Mouse (Mus musculus) limb, embryonic 11.5 days (tissue): ENCODE data around the gene Slc12a8. TPM values are rescaled to one million over a fixed set of nuclear protein-coding genes. Genes with fewer than 3 reads are reported as not detected.

Source experiments
- ATAC-seq: fragments of 200-750 bp; cut with Nextera tagmentation; 2 replicates; pipeline ENCODE4 v1.8.0; 2017; ENCODE audit warnings: low read depth; ENCODE audit not compliant: insufficient number of reproducible peaks, low FRiP score, low TSS enrichment
- DNase-seq: peaks from one replicate; pipeline ENCODE4 v3.0.0-alpha.2; 2015; ENCODE audit warnings: low spot score
- H3K27ac ChIP-seq: fragments of 300-500 bp; sonication (generic); replicated peaks from 2 replicates; pipeline ENCODE4 v1.5.1; 2014; ENCODE audit warnings: low read depth, mild to moderate bottlenecking, low read length
- H3K27me3 ChIP-seq: fragments of 300-500 bp; sonication (generic); 2 replicates; pipeline ENCODE4 v1.6.1; 2014; ENCODE audit warnings: mild to moderate bottlenecking, low read length, mixed read lengths; ENCODE audit not compliant: control insufficient read depth, insufficient read depth
- H3K36me3 ChIP-seq: fragments of 300-500 bp; sonication (generic); 2 replicates; pipeline ENCODE4 v1.6.1; 2014; ENCODE audit warnings: mild to moderate bottlenecking, low read length, moderate library complexity, mixed read lengths; ENCODE audit not compliant: control insufficient read depth, insufficient read depth
- H3K4me1 ChIP-seq: fragments of 300-500 bp; sonication (generic); 2 replicates; pipeline ENCODE4 v1.6.1; 2014; ENCODE audit warnings: low read length, mixed read lengths; ENCODE audit not compliant: control insufficient read depth, insufficient read depth
- H3K4me2 ChIP-seq: fragments of 300-500 bp; sonication (generic); 2 replicates; pipeline ENCODE4 v1.6.1; 2014; ENCODE audit warnings: low read depth, mild to moderate bottlenecking, moderate library complexity; ENCODE audit not compliant: severe bottlenecking
- H3K4me3 ChIP-seq: fragments of 300-500 bp; sonication (generic); 2 replicates; pipeline ENCODE4 v1.5.1; 2014; ENCODE audit warnings: low read depth, low read length
- H3K9ac ChIP-seq: fragments of 300-500 bp; sonication (generic); 2 replicates; pipeline ENCODE4 v1.6.1; 2014; ENCODE audit warnings: mild to moderate bottlenecking, low read length
- H3K9me3 ChIP-seq: fragments of 300-500 bp; sonication (generic); 2 replicates; pipeline ENCODE4 v1.6.1; 2016; ENCODE audit warnings: low read length; ENCODE audit not compliant: control insufficient read depth
- WGBS: fragments of 180-500 bp; shearing (Covaris S2); extraction: QIAGEN DNeasy Blood & Tissue Kit; methylation state at CpG from one replicate; pipeline ENCODE4 v1.1.7; 2014; 5-methylcytosine and 5-hydroxymethylcytosine counted together
- polyA plus RNA-seq: library from polyadenylated mRNA; unstranded; fragments of >200 nt; fragmentation: Nextera tagmentation; extraction: Ambion mirVana; gene quantifications from 2 replicates; pipeline ENCODE4 v1.2.1, GENCODE M21; 2014

Gene Slc12a8
- polyA plus RNA-seq, 1 experiment from 2014 or later = 0.49 TPM

GRCm38 (mm10) chr16:33573703-33574102 is 56.6 kb downstream of the Slc12a8 start:
- H3K4me1 ChIP-seq = no peaks in the 10 kb centered on the region
- ATAC-seq (no peak), DNase-seq (no peak)
- no peak overlapping the region for H3K4me3 ChIP-seq
- H3K4me2 ChIP-seq = no peak overlapping the region
- WGBS = 81% methylated on average over 7 of the region's 7 CpGs
- no peak overlapping the region for H3K27ac ChIP-seq
- no peaks in the 10 kb centered on the region for H3K36me3 ChIP-seq
- H3K9ac ChIP-seq = no peak overlapping the region
- no peaks in the 10 kb centered on the region for H3K27me3 ChIP-seq
- H3K9me3 ChIP-seq = no peaks in the 10 kb centered on the region

GRCm38 (mm10) chr16:33575728-33576127 is 58.6 kb downstream of the Slc12a8 start:
- no peak for ATAC-seq
- no peak overlapping the region for H3K4me3 ChIP-seq
- no peak overlapping the region for H3K9ac ChIP-seq
- H3K27ac ChIP-seq = no peak overlapping the region
- H3K4me2 ChIP-seq = no peak overlapping the region
- H3K36me3 ChIP-seq = no peaks in the 10 kb centered on the region
- H3K4me1 ChIP-seq = peaks cover 5% of the 10 kb centered on the region; the same call in 1 of the 2 replicates
- DNase-seq = no peak
- no peaks in the 10 kb centered on the region for H3K9me3 ChIP-seq
- 86% methylated on average over 6 of the region's 6 CpGs for WGBS
- no peaks in the 10 kb centered on the region for H3K27me3 ChIP-seq

- Histone ChIP-seq H3K27me3 (no peaks in the 10 kb centered on the region), H3K4me3 (no peak overlapping the region), H3K27ac (no peak overlapping the region), H3K9me3 (no peaks in the 10 kb centered on the region), H3K9ac (no peak overlapping the region), H3K4me2 (no peak overlapping the region), H3K36me3 (no peaks in the 10 kb centered on the region), H3K4me1 (peaks cover 8% of the 10 kb centered on the region; the same call in 1 of the 2 replicates)
- DNase-seq (no peak), ATAC-seq (no peak)
- WGBS = 75% methylated on average over 36 of the region's 36 CpGs
Measured at GRCm38 (mm10) chr16:33576271-33577189, 59.4 kb downstream of the Slc12a8 start.

GRCm38 (mm10) chr16:33578462-33578861 is 61.3 kb downstream of the Slc12a8 start:
- Histone ChIP-seq H3K9me3 (no peaks in the 10 kb centered on the region), H3K4me1 (peaks cover 8% of the 10 kb centered on the region; the same call in 1 of the 2 replicates), H3K4me3 (no peak overlapping the region), H3K36me3 (no peaks in the 10 kb centered on the region), H3K27ac (no peak overlapping the region), H3K27me3 (no peaks in the 10 kb centered on the region), H3K4me2 (no peak overlapping the region), H3K9ac (no peak overlapping the region)
- no peak for ATAC-seq
- no peak for DNase-seq
- 91% methylated on average over 3 of the region's 3 CpGs for WGBS

GRCm38 (mm10) chr16:33580331-33580730 is 63.2 kb downstream of the Slc12a8 start:
- no peak overlapping the region for H3K4me3 ChIP-seq
- DNase-seq (no peak), ATAC-seq (no peak)
- WGBS = 86% methylated on average over 2 of the region's 2 CpGs
- peaks cover 20% of the 10 kb centered on the region for H3K4me1 ChIP-seq
- no peak overlapping the region; the same call in 1 of the 2 replicates for H3K27ac ChIP-seq
- no peaks in the 10 kb centered on the region for H3K36me3 ChIP-seq
- no peaks in the 10 kb centered on the region for H3K27me3 ChIP-seq
- H3K9me3 ChIP-seq = no peaks in the 10 kb centered on the region
- H3K9ac ChIP-seq = no peak overlapping the region
- H3K4me2 ChIP-seq = no peak overlapping the region

- no peaks in the 10 kb centered on the region for H3K9me3 ChIP-seq
- DNase-seq (no peak), ATAC-seq (no peak)
- H3K9ac ChIP-seq = no peak overlapping the region
- no peak overlapping the region for H3K4me3 ChIP-seq
- no peaks in the 10 kb centered on the region for H3K27me3 ChIP-seq
- peaks cover 21% of the 10 kb centered on the region for H3K4me1 ChIP-seq
- H3K36me3 ChIP-seq = no peaks in the 10 kb centered on the region
- no peak overlapping the region for H3K4me2 ChIP-seq
- H3K27ac ChIP-seq = no peak overlapping the region; the same call in 1 of the 2 replicates
Measured at GRCm38 (mm10) chr16:33580736-33581241, 63.7 kb downstream of the Slc12a8 start.

GRCm38 (mm10) chr16:33581661-33582099 is 64.6 kb downstream of the Slc12a8 start:
- H3K4me3 ChIP-seq = no peak overlapping the region
- H3K9ac ChIP-seq = no peak overlapping the region
- no peaks in the 10 kb centered on the region for H3K36me3 ChIP-seq
- DNase-seq (no peak), ATAC-seq (no peak)
- no peaks in the 10 kb centered on the region for H3K27me3 ChIP-seq
- peaks cover 21% of the 10 kb centered on the region for H3K4me1 ChIP-seq
- no peaks in the 10 kb centered on the region for H3K9me3 ChIP-seq
- H3K4me2 ChIP-seq = no peak overlapping the region
- no peak overlapping the region for H3K27ac ChIP-seq
- 52% methylated on average over 4 of the region's 4 CpGs for WGBS

- Histone ChIP-seq H3K27ac (no peak overlapping the region), H3K9ac (no peak overlapping the region), H3K9me3 (no peaks in the 10 kb centered on the region), H3K4me3 (no peak overlapping the region), H3K4me2 (no peak overlapping the region), H3K27me3 (no peaks in the 10 kb centered on the region), H3K4me1 (peaks cover 28% of the 10 kb centered on the region), H3K36me3 (no peaks in the 10 kb centered on the region)
- 94% methylated on average over 8 of the region's 8 CpGs for WGBS
- DNase-seq (no peak), ATAC-seq (no peak)
Measured at GRCm38 (mm10) chr16:33582495-33582894, 65.4 kb downstream of the Slc12a8 start.
